Mouse (Mus musculus) embryonic fibroblast, embryonic 13.5 days (primary cell): ENCODE results near the gene Gm45623. TPM values are rescaled to one million over a fixed set of nuclear protein-coding genes. Genes with fewer than 3 reads are reported as not detected.

Experiments used
- H3K27ac ChIP-seq: 2 replicates; pipeline ENCODE4 v1.5.1; 2012; ENCODE audit warnings: low read length, control low read depth, inconsistent platforms; ENCODE audit not compliant: insufficient read depth
- H3K4me1 ChIP-seq: 2 replicates; pipeline ENCODE4 v1.6.1; 2011; ENCODE audit warnings: low read length; ENCODE audit not compliant: control insufficient read depth, insufficient read depth
- H3K4me3 ChIP-seq: 2 replicates; pipeline ENCODE4 v1.5.1; 2011; ENCODE audit warnings: mild to moderate bottlenecking, control low read depth, low read length; ENCODE audit not compliant: insufficient read depth
- CTCF ChIP-seq: IDR thresholded peaks from 2 replicates; pipeline ENCODE4 v1.5.1; 2011; ENCODE audit warnings: mild to moderate bottlenecking, control low read depth, low read length, moderate library complexity, borderline replicate concordance; ENCODE audit not compliant: insufficient read depth
- POLR2A ChIP-seq: IDR thresholded peaks from 2 replicates; pipeline ENCODE4 v1.6.1; 2011; ENCODE audit warnings: low read depth, mild to moderate bottlenecking, control low read depth, low read length, moderate library complexity
- polyA plus RNA-seq: library from polyadenylated mRNA; stranded (reverse); fragments of >200 nt; gene quantifications from 2 replicates; pipeline ENCODE4 v1.2.4, GENCODE M21; 2011; ENCODE audit warnings: low read depth; ENCODE audit not compliant: missing spikeins, insufficient read length

Gm45623 gene
- polyA plus RNA-seq, 1 experiment = not detected

GRCm38 (mm10) chr13:56702469-56703221, 51.0 kb downstream of the Gm45623 start, which contains the start of gene Smad5:
Gene Smad5, plus strand, starts transcription at chr13:56703010.
- peak within 1 kb of the TSS; percentile 91 for H3K27ac ChIP-seq
- TF ChIP-seq CTCF (no peak), POLR2A (peak; percentile 92)
- peaks cover 14% of the 10 kb centered on the region for H3K4me1 ChIP-seq
- H3K4me3 ChIP-seq = peak within 1 kb of the TSS; percentile 95

Other genes starting within 250 kb of the Gm45623 start
- 2.1 and 3.0 TPM in 2 replicates for gene Fbxl21, start 231.4 kb downstream of the Gm45623 start, polyA plus RNA-seq
- not detected in 2 replicates for gene Lect2, start 205.3 kb downstream of the Gm45623 start, polyA plus RNA-seq
- 64.4 and 125 TPM in 2 replicates for gene Tgfbi, start 144.3 kb downstream of the Gm45623 start, polyA plus RNA-seq
- gene Smad5, start 50.8 kb downstream of the Gm45623 start, polyA plus RNA-seq = 59.8 and 75.9 TPM in 2 replicates
- not detected in 2 replicates for gene Trpc7, start 142.2 kb upstream of the Gm45623 start, polyA plus RNA-seq